Mouse (Mus musculus) splenic B cell, adult 2 months (primary cell): ENCODE measurements around the gene Slc5a4b.
"Not testable (repeated sequence)": the region's sequence is repeated elsewhere in the genome, so short reads cannot be mapped to it uniquely, and the experiment has no call there.

Experiments
- DNase-seq: peaks from one replicate; pipeline ENCODE4 v3.0.0-alpha.2; 2011; ENCODE audit warnings: low read depth, low spot score
- H3K27me3 ChIP-seq: 2 replicates; pipeline ENCODE4 v1.6.1; 2012; ENCODE audit warnings: mild to moderate bottlenecking, low read length, moderate library complexity, mixed read lengths; ENCODE audit not compliant: control insufficient read depth, poor library complexity, insufficient read depth, severe bottlenecking
- H3K36me3 ChIP-seq: 2 replicates; pipeline ENCODE4 v1.6.1; 2012; ENCODE audit warnings: mild to moderate bottlenecking, low read length, moderate library complexity, mixed read lengths; ENCODE audit not compliant: control insufficient read depth, poor library complexity, insufficient read depth, severe bottlenecking

The Slc5a4b gene

DNA sequence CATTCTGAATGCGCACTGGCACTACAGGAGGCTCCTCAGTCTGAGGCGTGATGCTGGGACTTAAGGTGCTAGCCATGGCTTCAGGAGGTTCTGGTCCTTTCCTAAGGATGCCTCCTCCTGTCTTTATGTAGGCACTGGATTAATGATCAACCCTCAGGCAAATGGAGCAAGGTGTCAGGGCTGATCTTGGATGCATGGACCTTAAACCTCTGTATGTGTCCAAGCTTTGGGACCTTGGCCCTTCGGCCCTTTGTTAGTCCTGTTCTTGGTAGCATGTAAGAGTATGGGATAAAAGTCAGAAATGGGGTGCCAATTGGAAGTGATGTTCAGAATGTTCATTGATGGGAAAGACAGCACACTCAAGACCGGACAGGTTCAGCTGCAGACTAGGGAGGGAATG lies at the start of gene Slc5a4b:
TSS of gene Slc5a4b (minus strand) at position 101 of the 400 bp plus-strand sequence.
- no peak for DNase-seq
- H3K27me3 ChIP-seq: no peaks in the 10 kb centered on the region
- no peaks in the 10 kb centered on the region for H3K36me3 ChIP-seq

DNA sequence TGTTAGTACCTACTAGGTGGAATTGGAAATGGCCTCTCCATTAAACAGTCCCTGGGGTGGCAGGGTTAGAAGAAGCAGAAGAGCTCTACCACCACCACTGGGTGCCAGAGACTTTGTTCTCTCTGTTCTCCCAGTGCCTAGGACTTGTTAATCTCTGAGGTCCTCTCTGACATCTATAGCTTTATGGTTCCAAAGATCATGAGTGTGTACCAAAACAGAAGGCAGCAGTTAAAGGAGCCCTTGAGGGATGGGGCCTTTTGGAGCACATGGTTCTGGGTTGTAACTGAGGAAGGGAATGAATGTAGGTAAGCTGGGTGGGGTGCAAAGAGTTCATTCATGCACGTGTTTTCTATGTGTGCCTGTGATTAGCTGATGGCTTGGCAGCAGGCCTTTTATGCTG lies 47.2 kb upstream of the Slc5a4b start:
- H3K27me3 ChIP-seq: no peaks in the 10 kb centered on the region
- H3K36me3 ChIP-seq: no peaks in the 10 kb centered on the region
- no peak for DNase-seq

DNA sequence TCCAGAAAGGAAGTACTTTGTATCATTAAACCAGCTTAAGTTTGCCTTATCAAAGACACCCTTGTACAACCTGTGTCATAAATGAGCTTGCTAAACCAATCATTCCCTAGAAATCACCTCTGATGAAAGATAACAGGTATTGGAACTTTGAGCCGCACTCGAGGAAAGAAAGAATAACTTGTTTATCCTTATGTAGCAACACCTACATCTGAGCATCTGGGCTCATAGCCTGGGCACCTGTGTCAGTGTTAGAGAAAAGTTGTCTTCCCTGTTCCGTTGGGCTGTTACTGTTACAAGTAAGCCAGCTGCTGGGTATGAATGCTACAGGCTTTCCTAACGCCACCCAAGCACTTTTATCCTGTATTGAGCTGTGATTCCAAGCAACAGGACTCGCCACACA lies 46.8 kb upstream of the Slc5a4b start:
- H3K36me3 ChIP-seq: no peaks in the 10 kb centered on the region
- DNase-seq: no peak

DNA sequence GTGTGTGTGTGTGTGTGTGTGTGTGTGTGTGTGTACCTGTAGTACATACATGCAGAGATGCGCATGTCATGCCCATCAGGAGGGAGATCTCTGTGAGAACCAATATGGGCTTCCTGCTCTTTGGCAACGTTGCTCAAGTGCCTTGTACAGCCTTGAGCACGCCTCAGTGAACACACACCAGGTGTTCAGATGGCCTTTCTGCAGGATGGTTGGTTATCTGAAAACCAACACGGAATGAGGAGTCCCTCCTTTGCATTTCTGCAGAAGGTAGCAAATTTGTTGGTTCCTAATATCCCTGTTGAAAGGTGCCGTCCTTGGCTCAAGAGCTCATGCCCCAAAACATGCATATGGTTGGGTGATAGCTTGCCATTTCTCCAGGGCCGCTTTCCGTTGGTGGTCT lies 45.1 kb upstream of the Slc5a4b start:
- no peaks in the 10 kb centered on the region for H3K36me3 ChIP-seq
- DNase-seq: no peak
- no peaks in the 10 kb centered on the region for H3K27me3 ChIP-seq

More for the DNA sequence above, 46.8 kb upstream of the Slc5a4b start:
- H3K27me3 ChIP-seq: no peaks in the 10 kb centered on the region

DNA sequence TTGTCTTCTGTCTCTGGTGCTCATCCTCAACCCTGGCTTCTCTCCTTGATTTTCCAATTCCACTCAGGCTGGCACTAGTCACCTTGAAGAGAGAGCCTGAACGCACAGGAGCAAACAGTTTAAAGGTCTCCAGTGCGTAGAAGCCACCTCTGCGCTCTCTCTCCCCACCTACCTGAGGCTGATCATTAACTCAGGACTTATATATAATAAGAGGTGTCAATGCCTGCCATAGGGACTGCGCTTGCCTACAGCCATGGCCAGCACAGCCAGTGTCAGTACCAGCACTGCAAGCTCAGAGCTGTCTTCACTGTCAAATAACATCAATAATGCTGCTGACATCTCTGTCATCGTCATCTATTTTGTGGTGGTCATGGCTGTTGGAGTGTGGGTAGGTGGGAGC lies 36.5 kb upstream of the Slc5a4b start, which contains the start of gene Slc5a4a:
TSS of gene Slc5a4a (plus strand) at position 174 of the 400 bp plus-strand sequence.
- H3K27me3 ChIP-seq: no peaks in the 10 kb centered on the region
- no peak for DNase-seq
- no peaks in the 10 kb centered on the region for H3K36me3 ChIP-seq

DNA sequence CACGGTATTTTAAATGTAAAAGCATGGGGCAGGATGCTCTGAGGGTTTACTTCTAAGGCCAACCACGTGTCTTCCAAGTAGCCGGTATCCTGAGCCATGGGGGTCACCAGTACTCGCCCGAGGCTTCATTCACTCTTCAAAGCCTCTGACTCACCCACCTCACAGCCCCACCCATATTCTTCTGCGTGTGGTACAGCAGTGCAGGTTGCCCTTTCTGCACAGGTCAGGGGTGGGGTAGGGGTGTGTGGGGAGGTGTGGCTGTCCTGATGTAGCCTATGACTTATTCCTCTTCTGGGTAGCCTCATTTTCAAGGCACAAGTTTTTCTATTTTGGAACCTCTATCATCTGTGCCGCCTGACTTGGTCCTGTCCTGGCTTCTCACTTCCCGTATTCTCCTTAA lies 36.1 kb upstream of the Slc5a4b start:
- no peaks in the 10 kb centered on the region for H3K27me3 ChIP-seq
- no peak for DNase-seq
- no peaks in the 10 kb centered on the region for H3K36me3 ChIP-seq

DNA sequence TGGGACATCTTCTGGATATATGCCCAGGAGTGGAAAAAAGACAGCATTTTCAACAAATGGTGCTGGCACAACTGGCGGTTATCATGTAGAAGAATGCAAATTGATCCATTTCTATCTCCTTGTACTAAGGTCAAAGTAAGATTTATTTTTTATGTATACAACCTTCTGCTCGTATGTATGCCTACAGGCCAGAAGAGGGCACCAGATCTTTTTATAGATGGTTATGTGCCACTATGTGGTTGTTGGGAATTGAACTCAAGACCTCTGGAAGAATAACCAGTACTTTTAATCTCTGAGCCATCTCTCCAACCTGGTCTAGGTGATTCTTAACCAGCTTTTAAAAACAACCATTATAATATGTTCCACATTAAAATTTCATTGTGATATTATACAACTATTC lies 25.6 kb upstream of the Slc5a4b start:
- Histone ChIP-seq H3K36me3 (no peaks in the 10 kb centered on the region), H3K27me3 (no peaks in the 10 kb centered on the region)
- DNase-seq: no peak

DNA sequence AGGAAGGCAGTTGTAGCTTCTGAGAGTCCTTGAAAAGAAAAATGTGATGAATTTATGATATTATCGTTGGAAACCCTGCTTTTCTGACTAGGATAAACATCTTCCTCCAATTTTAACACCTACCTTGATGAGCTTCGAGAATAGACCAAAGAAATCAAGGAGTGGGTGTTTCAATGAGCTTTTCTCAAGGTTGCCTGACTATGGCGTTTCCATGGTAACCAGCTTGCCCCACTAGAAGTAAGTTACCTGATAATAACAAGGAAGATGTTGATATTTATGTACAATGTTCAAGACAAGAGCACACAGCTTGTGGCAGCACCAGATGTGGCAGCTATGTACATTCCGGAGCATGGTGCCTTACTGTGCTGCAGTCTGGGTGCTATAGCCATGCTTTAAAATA lies 21.7 kb upstream of the Slc5a4b start:
- Histone ChIP-seq H3K36me3 (no peaks in the 10 kb centered on the region), H3K27me3 (no peaks in the 10 kb centered on the region)
- DNase-seq: no peak

DNA sequence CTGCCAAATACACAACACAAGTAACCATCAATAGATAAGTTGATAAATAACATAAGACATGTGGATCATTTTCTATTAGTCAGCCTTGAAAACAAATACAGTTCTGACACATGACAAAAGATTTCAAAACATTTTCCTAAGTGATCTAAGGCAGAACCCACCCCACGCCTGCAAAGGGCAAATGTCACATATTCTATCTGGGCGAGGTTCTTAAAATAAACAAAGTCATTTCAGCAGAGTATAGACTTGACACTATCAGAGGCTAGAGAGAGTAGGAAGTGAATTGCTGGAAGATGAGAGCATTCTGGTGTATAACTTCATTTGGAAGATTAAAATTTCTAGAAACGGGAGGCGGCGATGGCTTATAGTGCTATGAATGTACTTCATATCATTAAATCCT lies 10.7 kb upstream of the Slc5a4b start:
- H3K27me3 ChIP-seq: no peaks in the 10 kb centered on the region
- no peaks in the 10 kb centered on the region for H3K36me3 ChIP-seq
- DNase-seq: no peak

DNA sequence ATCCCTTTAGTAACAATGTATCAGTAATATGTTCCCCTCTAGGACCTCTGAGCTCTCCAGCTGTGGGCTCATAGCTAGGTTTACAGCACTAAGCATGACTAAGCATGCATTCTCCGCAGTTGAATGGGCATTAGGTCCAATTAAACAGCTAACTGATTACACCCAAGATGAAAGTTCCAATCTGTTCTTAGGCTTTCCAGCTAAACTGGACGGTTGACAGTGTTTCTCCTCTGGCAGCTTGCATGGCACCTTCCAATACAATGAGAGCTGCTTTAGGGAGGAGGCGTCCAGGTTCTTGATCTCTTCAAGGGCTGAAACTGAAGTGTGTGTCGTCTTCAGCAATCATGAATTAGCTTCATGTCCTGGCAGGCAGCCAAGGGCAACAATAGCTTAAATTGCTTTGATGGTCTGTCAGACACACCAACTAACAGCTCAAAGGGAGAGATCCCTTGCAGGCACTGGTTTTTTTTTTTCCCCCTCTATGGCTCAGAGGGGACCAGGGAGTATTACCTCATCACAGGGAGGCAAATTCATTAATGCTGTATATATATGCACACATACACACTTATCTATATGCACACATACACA lies 9.5 kb upstream of the Slc5a4b start:
- DNase-seq: no peak
- Histone ChIP-seq H3K36me3 (no peaks in the 10 kb centered on the region), H3K27me3 (no peaks in the 10 kb centered on the region)

DNA sequence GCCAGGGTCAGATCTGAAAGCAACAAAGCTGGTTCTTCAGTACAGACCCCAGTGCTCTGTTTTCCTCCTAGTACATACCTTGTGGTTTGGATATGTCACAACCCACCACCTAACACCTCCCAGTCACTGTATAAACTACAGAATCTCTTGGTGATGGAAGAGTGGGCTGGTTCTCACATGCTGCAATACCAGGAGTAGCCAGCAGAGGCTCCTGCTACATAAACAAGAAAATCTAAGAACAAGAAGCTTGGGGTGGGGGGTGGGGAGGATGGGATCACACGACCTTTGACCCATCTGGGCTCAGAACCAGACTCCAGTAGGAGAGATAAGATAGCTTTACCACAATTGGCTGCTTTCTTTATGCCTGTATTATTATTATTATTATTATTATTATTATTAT lies 8.0 kb upstream of the Slc5a4b start:
- H3K36me3 ChIP-seq: no peaks in the 10 kb centered on the region
- H3K27me3 ChIP-seq: no peaks in the 10 kb centered on the region
- peak; percentile 65 for DNase-seq

DNA sequence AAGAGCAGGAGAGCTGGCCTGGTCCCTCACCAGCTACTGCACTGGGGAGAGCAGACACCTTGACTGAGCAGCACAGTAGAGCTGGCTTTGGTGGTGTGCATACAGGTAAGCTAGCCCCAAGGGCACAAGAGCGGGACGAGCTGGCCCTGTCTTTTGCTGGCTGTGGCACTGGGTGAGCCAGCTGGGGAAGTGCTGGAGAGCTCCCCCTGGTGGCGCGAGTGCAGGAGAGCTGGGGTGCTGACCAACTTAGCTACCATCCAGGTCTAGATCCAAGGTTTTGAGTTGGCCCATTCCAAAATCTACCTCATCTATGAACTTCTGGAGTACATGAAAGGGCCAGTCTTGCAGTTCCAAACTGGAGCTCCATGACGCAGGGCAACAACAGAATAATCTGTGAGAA lies 7.2 kb upstream of the Slc5a4b start:
- no peaks in the 10 kb centered on the region for H3K27me3 ChIP-seq
- peak; percentile 72 for DNase-seq
- H3K36me3 ChIP-seq: no peaks in the 10 kb centered on the region

DNA sequence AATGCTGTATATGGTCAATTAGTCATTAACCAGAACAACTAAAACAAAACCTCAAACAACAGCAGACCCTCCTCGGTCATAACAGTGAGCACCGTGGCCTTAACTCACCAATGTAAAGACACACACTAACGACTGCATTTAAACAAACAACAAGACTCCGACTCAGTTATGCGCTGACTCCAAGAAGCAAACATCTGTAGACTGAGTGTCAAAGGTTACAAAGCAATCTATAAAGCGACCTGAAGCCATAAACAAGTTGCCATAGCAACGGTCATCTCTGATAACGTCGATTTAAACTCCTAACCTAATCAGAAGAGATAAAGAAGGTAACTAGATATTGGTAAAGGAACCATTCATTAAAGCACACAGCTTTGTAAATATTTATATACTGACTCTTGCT lies 13.4 kb downstream of the Slc5a4b start:
- no peak for DNase-seq
- Histone ChIP-seq H3K27me3 (no peaks in the 10 kb centered on the region), H3K36me3 (no peaks in the 10 kb centered on the region)

DNA sequence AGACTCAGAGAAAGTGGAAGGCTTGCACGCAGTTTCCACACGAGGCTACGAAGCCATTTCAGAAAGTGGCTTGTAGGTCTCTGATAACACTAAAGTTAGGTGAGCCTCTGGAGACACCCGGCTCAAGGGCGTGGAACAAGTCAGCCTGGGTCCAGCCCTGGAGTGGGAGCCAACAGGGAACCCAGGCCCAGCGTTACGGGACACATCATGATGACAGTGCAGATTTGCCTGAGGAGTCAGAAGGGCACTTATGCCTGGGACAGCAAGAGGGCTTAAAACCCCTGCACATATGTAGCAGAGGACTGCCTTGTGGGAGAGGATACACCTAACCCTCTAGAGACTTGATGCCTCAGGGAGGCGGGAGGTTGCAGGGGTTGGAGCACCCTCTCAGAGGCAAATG lies 14.2 kb downstream of the Slc5a4b start:
- no peaks in the 10 kb centered on the region for H3K27me3 ChIP-seq
- DNase-seq: no peak
- H3K36me3 ChIP-seq: no peaks in the 10 kb centered on the region

DNA sequence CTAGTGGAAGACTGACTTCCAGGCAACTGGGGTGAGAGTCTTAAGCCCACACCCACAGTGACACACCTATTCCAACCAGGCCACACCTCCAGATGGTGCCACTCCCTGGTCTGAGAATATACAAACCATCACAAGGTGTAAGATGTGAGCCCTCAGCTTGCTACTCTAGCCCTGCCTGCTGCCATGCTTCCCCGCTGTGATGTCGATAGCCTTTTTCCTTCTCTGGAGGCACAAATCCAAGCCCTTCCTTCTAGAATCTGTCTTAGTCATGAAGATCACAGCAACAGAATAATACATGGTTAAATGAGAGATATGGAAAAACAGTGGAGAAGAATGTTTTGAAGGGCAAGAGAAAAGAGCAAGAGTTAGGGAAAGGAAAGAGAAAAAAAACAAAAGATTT lies 33.8 kb downstream of the Slc5a4b start:
- not testable (repeated sequence) for H3K36me3 ChIP-seq, DNase-seq, H3K27me3 ChIP-seq

DNA sequence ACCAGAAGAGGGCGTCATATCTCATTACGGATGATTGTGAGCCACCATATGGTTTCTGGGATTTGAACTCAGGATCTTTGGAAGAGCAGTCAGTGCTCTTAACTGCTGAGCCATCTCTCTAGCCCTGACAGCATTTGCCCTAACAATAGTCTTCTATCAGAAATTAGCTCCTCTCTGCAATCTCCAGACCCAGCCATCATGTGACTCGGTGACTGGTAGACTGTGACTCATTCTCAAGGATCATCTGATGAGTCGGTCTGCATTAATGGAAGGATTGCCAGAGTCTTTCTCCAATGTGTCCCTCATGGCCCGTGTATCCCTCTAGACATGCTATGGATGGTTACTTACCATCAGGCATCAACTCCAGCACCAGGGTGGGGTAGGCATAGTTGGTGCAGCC lies 38.7 kb downstream of the Slc5a4b start:
- H3K36me3 ChIP-seq, DNase-seq, H3K27me3 ChIP-seq: not testable (repeated sequence)
